Mouse (Mus musculus): ENCODE data around the gene U2af1. TPM values are rescaled to one million over a fixed set of nuclear protein-coding genes. Genes with fewer than 3 reads are reported as not detected.

The U2af1 gene
- polyA plus RNA-seq, 1 experiment, result 10.8 TPM

DNA sequence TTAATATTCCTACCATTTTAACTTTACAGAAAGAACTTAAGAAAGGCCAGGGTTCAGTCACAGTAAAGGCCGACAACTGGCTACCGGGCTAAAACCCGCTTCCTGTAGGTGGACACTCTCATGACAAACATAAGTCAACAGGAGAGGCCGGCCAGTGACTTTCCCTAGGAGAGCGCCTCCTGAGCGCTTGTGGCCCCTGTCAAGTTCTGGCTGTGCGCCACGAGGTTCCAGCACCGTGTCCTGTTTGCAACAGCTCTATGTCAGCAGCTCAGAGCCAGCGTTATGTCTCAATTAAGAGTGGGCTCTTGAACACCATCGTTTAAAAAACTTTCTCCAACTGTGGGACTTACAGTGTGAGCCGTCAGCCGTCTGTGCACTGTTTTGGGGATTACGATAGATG lies 6.5 kb downstream of the U2af1 start:
- TF ChIP-seq GATA1 (IDR thresholded peaks at IDR 0.05; ENCODE audit: low read length), result no peak
- no peak for TF ChIP-seq TAL1 (IDR thresholded peaks at IDR 0.05; ENCODE audit: low read length)
- Histone ChIP-seq H3K4me3 (replicated peaks) (no peak overlapping the region), H3K9me3 (ENCODE audit: control insufficient read depth, low read length) (no peaks in the 10 kb centered on the region), H3K4me1 (ENCODE audit: control insufficient read depth) (peaks cover 23% of the 10 kb centered on the region), H3K36me3 (ENCODE audit: control insufficient read depth) (peaks cover 99% of the 10 kb centered on the region), H3K27me3 (ENCODE audit: control insufficient read depth) (no peaks in the 10 kb centered on the region)

DNA sequence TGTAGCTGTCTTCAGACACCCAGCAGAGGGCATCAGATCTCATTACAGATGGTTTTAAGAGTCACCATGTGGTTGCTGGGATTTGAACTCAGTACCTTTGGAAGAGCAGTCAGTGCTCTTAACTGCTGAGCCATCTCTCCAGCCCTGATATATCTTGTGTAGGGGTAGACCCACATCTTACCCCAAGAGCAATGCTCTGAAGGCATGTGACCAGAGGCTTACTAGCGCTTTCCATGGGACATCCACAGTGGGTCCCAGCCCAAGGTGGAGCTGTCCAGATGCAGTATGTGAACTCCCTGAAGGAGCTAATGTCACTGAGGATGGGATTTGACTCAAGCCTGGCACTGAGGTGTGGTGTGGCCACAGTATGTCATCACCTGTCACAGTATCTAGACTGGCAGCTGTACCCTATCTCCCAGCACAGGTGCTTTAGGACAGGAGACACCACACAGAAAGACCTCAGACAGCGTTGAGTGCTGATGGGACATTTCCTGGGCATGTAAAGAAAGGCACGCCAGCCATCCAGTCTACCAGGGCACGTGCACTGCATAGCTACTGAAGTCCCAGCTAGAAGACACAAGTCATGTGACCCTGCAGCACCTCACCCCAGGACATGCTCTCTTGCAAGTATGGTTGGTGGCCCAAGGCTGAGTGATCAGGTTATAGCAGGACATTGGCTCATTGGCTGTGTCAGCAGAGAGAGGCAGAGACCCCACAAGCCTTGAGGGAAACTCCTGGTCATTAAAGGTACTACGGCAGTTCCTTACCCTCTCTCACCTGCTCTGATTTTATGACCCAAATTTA lies 12.3 kb downstream of the U2af1 start:
- H3K4me3 ChIP-seq (replicated peaks), result no peak overlapping the region
- H3K9me3 ChIP-seq (ENCODE audit: control insufficient read depth, low read length), result 0 out of 2 replicates have a peak, but pooled peaks cover 2% of the 10 kb centered on the region
- TF ChIP-seq GATA1 (IDR thresholded peaks at IDR 0.05; ENCODE audit: low read length) (no peak), TAL1 (IDR thresholded peaks at IDR 0.05; ENCODE audit: low read length) (no peak)
- no peaks in the 10 kb centered on the region for H3K27me3 ChIP-seq (ENCODE audit: control insufficient read depth)
- peaks cover 56% of the 10 kb centered on the region for H3K36me3 ChIP-seq (ENCODE audit: control insufficient read depth)
- no peaks in the 10 kb centered on the region; the same call in 1 of the 2 replicates for H3K4me1 ChIP-seq (ENCODE audit: control insufficient read depth)

DNA sequence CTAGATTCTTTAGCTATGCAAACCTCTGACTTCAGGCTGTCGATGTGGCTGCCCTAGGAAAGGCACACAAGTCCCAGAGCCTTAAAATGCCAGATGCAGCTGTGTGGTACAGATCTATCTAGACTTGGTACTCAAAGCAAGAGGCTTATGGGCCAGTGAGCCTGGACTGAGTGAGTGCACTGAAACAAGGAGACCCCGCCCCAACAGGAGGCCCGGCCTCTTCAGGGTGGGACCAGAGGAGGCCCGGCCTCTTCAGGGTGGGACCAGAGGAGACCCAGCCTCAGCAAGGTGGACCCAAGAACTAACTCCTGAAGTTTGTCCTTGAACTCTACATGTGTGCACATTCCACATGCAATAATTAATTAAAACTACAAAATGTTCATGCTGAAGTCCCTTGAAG lies 15.8 kb downstream of the U2af1 start:
- H3K36me3 ChIP-seq (ENCODE audit: control insufficient read depth), result peaks cover 21% of the 10 kb centered on the region
- H3K4me3 ChIP-seq (replicated peaks), result no peak overlapping the region
- H3K9me3 ChIP-seq (ENCODE audit: control insufficient read depth, low read length), result 0 out of 2 replicates have a peak, but pooled peaks cover 2% of the 10 kb centered on the region
- H3K4me1 ChIP-seq (ENCODE audit: control insufficient read depth), result no peaks in the 10 kb centered on the region
- no peak for TF ChIP-seq TAL1 (IDR thresholded peaks at IDR 0.05; ENCODE audit: low read length)
- TF ChIP-seq GATA1 (IDR thresholded peaks at IDR 0.05; ENCODE audit: low read length), result no peak
- H3K27me3 ChIP-seq (ENCODE audit: control insufficient read depth), result peaks cover 14% of the 10 kb centered on the region

DNA sequence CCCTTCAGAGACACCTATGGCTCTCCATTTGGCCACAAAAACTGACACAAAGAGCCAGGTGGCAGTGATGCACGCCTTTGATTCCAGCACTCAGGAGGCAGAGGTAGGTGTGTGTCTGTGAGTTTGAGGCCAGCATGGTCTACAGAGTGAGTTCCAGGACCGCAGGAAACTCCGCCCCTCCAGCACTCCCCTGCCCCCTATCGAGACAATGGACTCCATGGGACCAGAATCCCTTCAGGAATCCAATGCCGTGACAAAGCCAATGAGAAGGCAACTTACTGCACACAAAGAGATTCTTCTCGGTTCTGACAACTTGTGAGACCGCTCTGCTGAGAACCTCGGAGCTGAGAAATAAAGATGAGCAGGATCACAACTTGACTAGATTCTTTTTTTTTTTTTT lies 16.4 kb downstream of the U2af1 start:
- Histone ChIP-seq H3K4me3 (replicated peaks) (no peak overlapping the region), H3K27me3 (ENCODE audit: control insufficient read depth) (peaks cover 20% of the 10 kb centered on the region), H3K9me3 (ENCODE audit: control insufficient read depth, low read length) (peaks cover 2% of the 10 kb centered on the region; the same call in 1 of the 2 replicates), H3K36me3 (ENCODE audit: control insufficient read depth) (peaks cover 15% of the 10 kb centered on the region), H3K4me1 (ENCODE audit: control insufficient read depth) (peaks cover 2% of the 10 kb centered on the region)
- TF ChIP-seq GATA1 (IDR thresholded peaks at IDR 0.05; ENCODE audit: low read length) (no peak), TAL1 (IDR thresholded peaks at IDR 0.05; ENCODE audit: low read length) (no peak)

DNA sequence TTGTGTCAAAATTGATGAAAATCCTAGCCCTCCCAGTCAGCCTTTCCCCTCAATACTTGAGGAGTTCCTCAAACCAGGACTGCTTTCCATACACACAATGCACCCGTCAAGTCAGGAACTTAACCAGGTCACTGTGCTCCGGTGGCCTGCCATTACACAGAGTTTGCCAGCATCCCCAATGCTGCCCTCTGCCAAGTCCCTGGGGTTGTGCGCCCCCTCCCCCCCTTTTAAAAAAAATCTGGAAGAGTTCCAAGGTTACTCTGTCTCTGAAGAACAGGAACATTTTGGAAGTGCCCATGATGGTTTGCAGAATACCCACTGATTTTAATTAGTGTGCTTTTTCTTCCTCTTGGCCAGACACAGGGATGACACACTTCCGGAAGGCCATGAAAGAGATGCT lies 19.0 kb downstream of the U2af1 start:
- H3K27me3 ChIP-seq (ENCODE audit: control insufficient read depth), result peaks cover 47% of the 10 kb centered on the region

DNA sequence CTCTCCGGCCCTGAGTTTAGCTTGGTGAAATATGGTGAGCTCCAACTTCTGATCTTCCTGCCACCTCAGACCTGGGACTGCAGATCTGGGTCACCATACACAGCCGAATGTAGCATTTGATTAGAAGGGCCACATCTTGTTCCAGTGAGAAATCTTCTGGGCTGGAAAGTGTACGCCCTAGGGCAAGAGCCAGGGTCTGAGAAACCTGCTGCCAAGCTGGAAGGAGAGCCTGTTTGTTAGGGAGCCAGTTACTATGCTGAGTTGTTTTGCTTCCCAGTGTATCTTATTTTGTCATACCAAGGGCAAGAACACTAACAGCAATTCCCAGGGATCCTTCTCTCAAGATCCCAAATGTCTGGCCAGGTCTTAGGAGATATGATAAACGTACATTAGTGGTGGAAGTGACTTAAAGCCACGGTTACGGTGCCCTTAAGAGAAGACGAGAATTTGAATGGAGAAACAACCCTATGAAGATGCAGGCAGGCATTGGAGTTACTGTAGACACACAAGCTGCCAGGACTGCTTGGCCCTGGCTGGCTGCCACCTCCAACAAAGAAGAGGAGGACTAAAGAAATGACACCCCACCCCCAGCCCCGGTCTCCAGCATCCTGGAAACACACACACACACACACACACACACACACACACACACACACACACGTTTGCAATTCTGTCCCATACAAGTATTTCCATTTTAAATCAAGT lies 20.7 kb downstream of the U2af1 start:
- H3K4me1 ChIP-seq (ENCODE audit: control insufficient read depth), result peaks cover 8% of the 10 kb centered on the region
- no peaks in the 10 kb centered on the region for H3K36me3 ChIP-seq (ENCODE audit: control insufficient read depth)
- peaks cover 3% of the 10 kb centered on the region; the same call in 1 of the 2 replicates for H3K9me3 ChIP-seq (ENCODE audit: control insufficient read depth, low read length)
- no peak overlapping the region for H3K4me3 ChIP-seq (replicated peaks)
- peaks cover 47% of the 10 kb centered on the region for H3K27me3 ChIP-seq (ENCODE audit: control insufficient read depth)
- TF ChIP-seq TAL1 (IDR thresholded peaks at IDR 0.05; ENCODE audit: low read length) (no peak), GATA1 (IDR thresholded peaks at IDR 0.05; ENCODE audit: low read length) (no peak)

More for the DNA sequence above, 19.0 kb downstream of the U2af1 start:
- Histone ChIP-seq H3K4me1 (ENCODE audit: control insufficient read depth) (peaks cover 8% of the 10 kb centered on the region), H3K9me3 (ENCODE audit: control insufficient read depth, low read length) (peaks cover 3% of the 10 kb centered on the region; the same call in 1 of the 2 replicates), H3K4me3 (replicated peaks) (no peak overlapping the region), H3K36me3 (ENCODE audit: control insufficient read depth) (no peaks in the 10 kb centered on the region)
- TF ChIP-seq GATA1 (IDR thresholded peaks at IDR 0.05; ENCODE audit: low read length) (no peak), TAL1 (IDR thresholded peaks at IDR 0.05; ENCODE audit: low read length) (no peak)

DNA sequence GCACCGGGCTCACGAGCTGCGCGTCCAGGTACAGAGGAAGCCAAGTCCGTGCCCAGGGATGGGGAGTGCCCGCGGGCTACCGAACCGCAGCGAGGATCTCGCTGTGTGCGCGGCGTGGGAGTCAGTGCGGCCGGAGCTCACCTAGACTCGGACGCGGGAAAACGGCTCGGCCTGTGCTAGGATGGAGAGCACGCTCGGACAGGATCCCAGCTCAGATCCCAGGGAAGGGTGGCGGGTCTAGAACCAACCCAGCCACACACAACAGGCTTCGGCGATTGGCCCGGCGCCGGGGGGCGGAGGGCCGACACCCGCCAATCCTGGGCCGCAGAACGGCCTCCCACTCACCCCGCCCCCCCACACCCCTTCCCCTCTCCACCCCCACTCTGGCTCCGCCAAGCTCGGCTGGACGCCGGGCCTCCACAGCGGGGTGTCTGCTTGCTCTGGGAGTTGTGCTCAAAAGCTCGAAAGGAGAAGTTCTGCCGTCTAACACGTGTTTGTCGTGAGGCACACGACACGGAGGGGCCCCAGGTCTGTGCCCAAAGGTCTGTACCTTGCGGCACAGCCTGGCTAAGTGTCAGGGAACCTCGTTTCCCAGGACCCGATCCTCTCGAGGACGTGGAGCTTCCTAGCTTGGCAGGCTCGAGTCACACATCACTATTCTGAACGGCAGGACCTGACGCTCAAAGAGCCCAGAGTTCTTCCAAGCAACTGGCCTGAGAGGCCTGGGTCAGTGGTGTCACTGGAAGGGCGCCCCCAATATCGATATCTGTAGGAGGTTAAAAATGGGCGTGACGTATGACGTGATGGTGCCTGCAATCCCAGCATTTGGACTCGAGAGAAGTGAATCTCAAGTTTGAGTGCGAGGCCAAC lies 21.5 kb downstream of the U2af1 start, which contains the start of gene Cbs:
Cbs (minus strand) TSS at position 297 of the 870 bp plus-strand sequence.
- peaks cover 8% of the 10 kb centered on the region for H3K4me1 ChIP-seq (ENCODE audit: control insufficient read depth)
- no peak for TF ChIP-seq TAL1 (IDR thresholded peaks at IDR 0.05; ENCODE audit: low read length)
- no peak for TF ChIP-seq GATA1 (IDR thresholded peaks at IDR 0.05; ENCODE audit: low read length)

DNA sequence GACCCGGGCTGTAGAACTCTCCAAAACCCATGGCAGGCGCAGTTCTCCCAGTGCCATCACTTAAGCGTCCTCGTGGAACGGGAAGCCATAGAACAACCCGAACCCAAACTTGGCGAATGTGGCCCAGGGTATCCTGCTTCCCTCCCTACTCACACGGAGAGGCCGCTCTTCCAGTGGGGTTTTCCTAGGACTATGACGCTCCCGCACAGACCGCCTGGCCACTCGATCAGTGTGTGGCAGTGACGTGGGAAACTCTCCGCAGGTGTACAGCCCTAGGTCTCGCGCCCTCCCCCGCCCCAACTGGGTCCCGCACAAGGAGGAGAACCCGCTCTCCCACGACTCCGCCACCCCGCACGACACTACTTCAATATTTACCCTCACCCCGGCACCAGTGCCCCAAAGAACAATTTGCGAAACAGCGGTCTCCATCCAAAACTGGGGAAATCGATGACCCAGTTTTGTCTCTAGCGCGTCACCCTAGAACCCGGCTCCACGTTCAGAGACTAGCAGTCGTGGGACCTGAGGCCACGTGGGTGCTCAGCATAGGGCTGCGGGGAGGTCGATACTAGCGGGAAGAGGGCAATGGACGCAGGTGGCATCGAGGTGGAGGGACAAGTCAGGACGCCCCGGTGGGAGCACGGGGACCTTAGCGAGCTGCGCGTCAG lies 22.3 kb downstream of the U2af1 start:
- H3K27me3 ChIP-seq (ENCODE audit: control insufficient read depth), result peaks cover 47% of the 10 kb centered on the region
- no peaks in the 10 kb centered on the region for H3K36me3 ChIP-seq (ENCODE audit: control insufficient read depth)
- peaks cover 8% of the 10 kb centered on the region for H3K4me1 ChIP-seq (ENCODE audit: control insufficient read depth)
- H3K4me3 ChIP-seq (replicated peaks), result peak overlapping the region; percentile 56
- TF ChIP-seq TAL1 (IDR thresholded peaks at IDR 0.05; ENCODE audit: low read length) (no peak), GATA1 (IDR thresholded peaks at IDR 0.05; ENCODE audit: low read length) (no peak)
- H3K9me3 ChIP-seq (ENCODE audit: control insufficient read depth, low read length), result peaks cover 3% of the 10 kb centered on the region; the same call in 1 of the 2 replicates

More for the DNA sequence above, 21.5 kb downstream of the U2af1 start, which contains the start of gene Cbs:
- no peaks in the 10 kb centered on the region for H3K36me3 ChIP-seq (ENCODE audit: control insufficient read depth)
- peak within 1 kb of the TSS; percentile 56 for H3K4me3 ChIP-seq (replicated peaks)
- peaks cover 3% of the 10 kb centered on the region; the same call in 1 of the 2 replicates for H3K9me3 ChIP-seq (ENCODE audit: control insufficient read depth, low read length)
- peaks cover 47% of the 10 kb centered on the region for H3K27me3 ChIP-seq (ENCODE audit: control insufficient read depth)

Data from erythroblast, embryonic 14.5 days (primary cell).